Mouse (Mus musculus) midbrain, embryonic 16.5 days (tissue): ENCODE measurements around the gene Cd300lg. TPM values are rescaled to one million over a fixed set of nuclear protein-coding genes. Genes with fewer than 3 reads are reported as not detected.

Source experiments
- polyA plus RNA-seq: library from polyadenylated mRNA; unstranded; fragments of >200 nt; fragmentation: Nextera tagmentation; extraction: Ambion mirVana; gene quantifications from 2 replicates; pipeline ENCODE4 v1.2.1, GENCODE M21; 2015

The Cd300lg gene
- polyA plus RNA-seq, 1 experiment from 2014 or later, result 0.23 TPM

Other genes starting within 250 kb of the Cd300lg start
- gene Meox1, start 147.1 kb upstream of the Cd300lg start, polyA plus RNA-seq, result 0.80 and 0.89 TPM in 2 replicates
- 0.10 TPM in 1 of 2 replicates, not detected in the other for gene Sost, start 74.5 kb upstream of the Cd300lg start, polyA plus RNA-seq
- gene Cfap97d1, start 57.2 kb upstream of the Cd300lg start, polyA plus RNA-seq, result not detected in 2 replicates
- gene Dusp3, start 54.5 kb upstream of the Cd300lg start, polyA plus RNA-seq, result 25.6 and 29.7 TPM in 2 replicates
- 57.4 and 64.6 TPM in 2 replicates for gene Mpp3, start 13.0 kb upstream of the Cd300lg start, polyA plus RNA-seq
- 31.8 and 39.9 TPM in 2 replicates for gene Mpp2, start 47.0 kb downstream of the Cd300lg start, polyA plus RNA-seq
- not detected in 2 replicates for gene Ppy, start 59.8 kb downstream of the Cd300lg start, polyA plus RNA-seq
- not detected in 2 replicates for gene Pyy, start 66.3 kb downstream of the Cd300lg start, polyA plus RNA-seq
- 0.20 TPM in 1 of 2 replicates, not detected in the other for gene Nags, start 104.0 kb downstream of the Cd300lg start, polyA plus RNA-seq
- gene Tmem101, start 114.9 kb downstream of the Cd300lg start, polyA plus RNA-seq, result 45.8 and 46.5 TPM in 2 replicates
- 87.8 and 95.3 TPM in 2 replicates for gene Lsm12, start 143.8 kb downstream of the Cd300lg start, polyA plus RNA-seq
- gene G6pc3, start 148.1 kb downstream of the Cd300lg start, polyA plus RNA-seq, result 39.0 and 42.9 TPM in 2 replicates
- 74.4 and 76.3 TPM in 2 replicates for gene Hdac5, start 188.7 kb downstream of the Cd300lg start, polyA plus RNA-seq
- gene BC030867, start 207.4 kb downstream of the Cd300lg start, polyA plus RNA-seq, result 1.6 and 1.8 TPM in 2 replicates
- gene Asb16, start 227.2 kb downstream of the Cd300lg start, polyA plus RNA-seq, result 0.07 and 0.10 TPM in 2 replicates
- 72.8 and 78.5 TPM in 2 replicates for gene Tmub2, start 243.4 kb downstream of the Cd300lg start, polyA plus RNA-seq